ENCODE assay signal across 8 mouse cellular contexts in genomic region chr15:97787799-97788667, GRCm38 (mm10). TPM values are rescaled to one million over a fixed set of nuclear protein-coding genes. Genes with fewer than 3 reads are reported as not detected.
DNase-seq lines count a peak whose midpoint lies in the region; ATAC-seq and TF ChIP-seq lines count a peak whose summit lies in the region.

No protein-coding gene starts in this region.

- peak overlapping the region; percentile 89 for H3K4me2 ChIP-seq in liver, embryonic 11.5 days

- H3K9ac ChIP-seq in liver, embryonic 11.5 days (ENCODE audit: low read depth, low read length), result peak overlapping the region; percentile 3; the same call in 1 of the 2 replicates

- H3K4me1 ChIP-seq in erythroblast, embryonic 14.5 days (ENCODE audit: control insufficient read depth), result peaks cover 70% of the 10 kb centered on the region
- peaks cover 8% of the 10 kb centered on the region for H3K4me1 ChIP-seq in bone marrow, adult 2 months (ENCODE audit: control insufficient read depth, insufficient read depth, low read length)
- H3K4me1 ChIP-seq in liver, embryonic 11.5 days (replicated peaks; ENCODE audit: control insufficient read depth, insufficient read depth, low read length), result peaks cover 34% of the 10 kb centered on the region

- H3K9me3 ChIP-seq in erythroblast, embryonic 14.5 days (ENCODE audit: control insufficient read depth, low read length), result no peaks in the 10 kb centered on the region
- no peaks in the 10 kb centered on the region for H3K9me3 ChIP-seq in liver, embryonic 11.5 days (ENCODE audit: control insufficient read depth, low read length)

- ATAC-seq in erythroblast, adult 5-6 weeks (replicated peaks; ENCODE audit: low FRiP score, poor library complexity, severe bottlenecking), result no peak
- ATAC-seq in liver, embryonic 11.5 days (replicated peaks; ENCODE audit: low FRiP score), result no peak

- H3K36me3 ChIP-seq in erythroblast, embryonic 14.5 days (ENCODE audit: control insufficient read depth), result peaks cover 68% of the 10 kb centered on the region
- peaks cover 10% of the 10 kb centered on the region; the same call in 1 of the 2 replicates for H3K36me3 ChIP-seq in liver, embryonic 11.5 days (ENCODE audit: control insufficient read depth, insufficient read depth, low read length)

- intact Hi-C loops in left cerebral cortex, adult 2 months (cut with DNase I), result no loop called here
- intact Hi-C loops in left cerebral cortex, postnatal 10 days (cut with DNase I), result no loop called here

- peaks cover 6% of the 10 kb centered on the region for H3K27me3 ChIP-seq in erythroblast, embryonic 14.5 days (ENCODE audit: control insufficient read depth)
- H3K27me3 ChIP-seq in liver, embryonic 11.5 days (replicated peaks; ENCODE audit: control insufficient read depth, insufficient read depth, low read length), result no peaks in the 10 kb centered on the region

- WGBS in bone marrow, adult 2 months, result 48% methylated on average over 19 of the region's 19 CpGs
- WGBS in liver, embryonic 11.5 days, result 66% methylated on average over 19 of the region's 19 CpGs

- no peak for TF ChIP-seq POLR2A in bone marrow, adult 2 months (IDR thresholded peaks at IDR 0.05; ENCODE audit: borderline replicate concordance, control insufficient read depth, low read depth, low read length)

- peak in 1 of 2 experiments; percentile 41 for DNase-seq in left cerebral cortex, adult 2 months (ENCODE audit: extremely low spot score in 1 of 2, low spot score in 2 of 2)
- no peak for DNase-seq in left cerebral cortex, postnatal 10 days (ENCODE audit: extremely low spot score in 1 of 2, low spot score in 2 of 2)
- no peak for DNase-seq in liver, embryonic 11.5 days (ENCODE audit: low spot score)
- DNase-seq in testis, postnatal 10 days (ENCODE audit: low spot score), result no peak
- DNase-seq in adrenal gland, postnatal 36 days, result no peak

- H3K27ac ChIP-seq in left cerebral cortex, adult 2 months, result peak overlapping the region; percentile 99
- peak overlapping the region; percentile 14 for H3K27ac ChIP-seq in bone marrow, adult 2 months (ENCODE audit: control insufficient read depth, insufficient read depth, low read depth, low read length, poor library complexity)
- H3K27ac ChIP-seq in liver, embryonic 11.5 days (ENCODE audit: low read depth, low read length), result peak overlapping the region; percentile 91

- H3K4me3 ChIP-seq in erythroblast, embryonic 14.5 days (replicated peaks), result peak overlapping the region; percentile 99
- 0 out of 2 replicates have a peak overlapping the region, but pooled peaks have one; percentile 5 for H3K4me3 ChIP-seq in left cerebral cortex, adult 2 months
- no peak overlapping the region for H3K4me3 ChIP-seq in bone marrow, adult 2 months (replicated peaks; ENCODE audit: control insufficient read depth, low read depth, low read length)
- H3K4me3 ChIP-seq in liver, embryonic 11.5 days (ENCODE audit: low read depth, low read length), result no peak overlapping the region

- no peak for TF ChIP-seq CTCF in left cerebral cortex, adult 2 months (IDR thresholded peaks at IDR 0.05)
- no peak for TF ChIP-seq CTCF in bone marrow, adult 2 months (IDR thresholded peaks at IDR 0.05; ENCODE audit: control insufficient read depth, insufficient read depth, low read length)

RNA-seq across cellular contexts. Expression of gene Slc48a1, which starts 9.7 kb away (rescaled TPM):
- polyA plus RNA-seq in erythroblast, embryonic 14.5 days (2012), result 32.7 and 39.5 TPM in 2 replicates
- total RNA-seq in erythroblast, adult 5-6 weeks (2015; ENCODE audit: low replicate concordance), result 187 and 225 TPM in 2 replicates
- total RNA-seq in erythroblast, adult 5-6 weeks (2017; ENCODE audit: low replicate concordance), result 172 and 185 TPM in 2 replicates
- 100 to 1,000 TPM; 157 to 161 TPM for total RNA-seq in left cerebral cortex, adult 2 months (2021)
- 100 to 1,000 TPM; 122 to 127 TPM for total RNA-seq in left cerebral cortex, postnatal 10 days (2021)
- polyA plus RNA-seq in bone marrow, adult 2 months (2011; ENCODE audit: insufficient read depth, insufficient read length, low replicate concordance, missing spikeins), result 62.3 and 67.5 TPM in 2 replicates
- polyA plus RNA-seq in liver, embryonic 11.5 days (2014; fragmentation: Nextera tagmentation; extraction: Ambion mirVana), result 55.0 and 62.1 TPM in 2 replicates
- 100 to 1,000 TPM; 107 to 130 TPM for total RNA-seq in adrenal gland, postnatal 36 days (2021)

RNA-seq across cellular contexts. Expression of gene Rapgef3, which starts 20.3 kb away (rescaled TPM):
- polyA plus RNA-seq in erythroblast, embryonic 14.5 days (2012), result 0.04 TPM in 1 of 2 replicates, not detected in the other
- total RNA-seq in erythroblast, adult 5-6 weeks (2015; ENCODE audit: low replicate concordance), result not detected in 2 replicates
- total RNA-seq in erythroblast, adult 5-6 weeks (2017; ENCODE audit: low replicate concordance), result 2.3 and 2.6 TPM in 2 replicates
- 10 to 100 TPM; 46.5 to 50.4 TPM for total RNA-seq in left cerebral cortex, adult 2 months (2021)
- total RNA-seq in left cerebral cortex, postnatal 10 days (2021), result 10 to 100 TPM; 22.6 to 24.5 TPM
- polyA plus RNA-seq in bone marrow, adult 2 months (2011; ENCODE audit: insufficient read depth, insufficient read length, low replicate concordance, missing spikeins), result 15.3 and 17.0 TPM in 2 replicates
- polyA plus RNA-seq in liver, embryonic 11.5 days (2014; fragmentation: Nextera tagmentation; extraction: Ambion mirVana), result 4.1 and 4.5 TPM in 2 replicates
- 10 to 100 TPM; 15.0 to 20.8 TPM for total RNA-seq in adrenal gland, postnatal 36 days (2021)

RNA-seq across cellular contexts. Expression of gene Hdac7, which starts 56.3 kb away (rescaled TPM):
- polyA plus RNA-seq in erythroblast, embryonic 14.5 days (2012), result 0.45 and 0.62 TPM in 2 replicates
- total RNA-seq in erythroblast, adult 5-6 weeks (2015; ENCODE audit: low replicate concordance), result 3.5 and 7.7 TPM in 2 replicates
- 1.1 and 3.8 TPM in 2 replicates for total RNA-seq in erythroblast, adult 5-6 weeks (2017; ENCODE audit: low replicate concordance)
- total RNA-seq in left cerebral cortex, adult 2 months (2021), result 10 to 100 TPM; 38.4 to 41.6 TPM
- 10 to 100 TPM; 21.5 to 23.5 TPM for total RNA-seq in left cerebral cortex, postnatal 10 days (2021)
- polyA plus RNA-seq in bone marrow, adult 2 months (2011; ENCODE audit: insufficient read depth, insufficient read length, low replicate concordance, missing spikeins), result 34.1 and 37.8 TPM in 2 replicates
- polyA plus RNA-seq in liver, embryonic 11.5 days (2014; fragmentation: Nextera tagmentation; extraction: Ambion mirVana), result 28.1 and 33.5 TPM in 2 replicates
- total RNA-seq in adrenal gland, postnatal 36 days (2021), result 10 to 100 TPM; 63.5 to 67.2 TPM

RNA-seq across cellular contexts. Expression of gene Endou, which starts 56.9 kb away (rescaled TPM):
- not detected in 2 replicates for polyA plus RNA-seq in erythroblast, embryonic 14.5 days (2012)
- not detected in 2 replicates for total RNA-seq in erythroblast, adult 5-6 weeks (2015; ENCODE audit: low replicate concordance)
- total RNA-seq in erythroblast, adult 5-6 weeks (2017; ENCODE audit: low replicate concordance), result not detected in 2 replicates
- 1 to 10 TPM; 2.8 to 4.7 TPM for total RNA-seq in left cerebral cortex, adult 2 months (2021)
- under 1 TPM; 0.20 to 0.54 TPM for total RNA-seq in left cerebral cortex, postnatal 10 days (2021)
- 2.3 and 7.3 TPM in 2 replicates for polyA plus RNA-seq in bone marrow, adult 2 months (2011; ENCODE audit: insufficient read depth, insufficient read length, low replicate concordance, missing spikeins)
- not detected in 2 replicates for polyA plus RNA-seq in liver, embryonic 11.5 days (2014; fragmentation: Nextera tagmentation; extraction: Ambion mirVana)
- under 1 TPM; 0.66 to 0.70 TPM for total RNA-seq in adrenal gland, postnatal 36 days (2021)

Comparison
In these comparisons a context has a peak if more than half of its experiments do, and no peak if none do; other contexts are left out.
1. H3K4me3 ChIP-seq: peak in erythroblast, embryonic 14.5 days (single experiment) and left cerebral cortex, adult 2 months (single experiment); none in bone marrow, adult 2 months (single experiment) and liver, embryonic 11.5 days (single experiment).
2. H3K27ac ChIP-seq: peak in every context shown above with its lines; median percentile 99 in left cerebral cortex, adult 2 months; 91 in liver, embryonic 11.5 days; 14 in bone marrow, adult 2 months.
3. RNA of gene Rapgef3, which starts 20.3 kb away (total RNA-seq): 46.5 to 50.4 TPM in left cerebral cortex, adult 2 months, 22.6 to 24.5 TPM in left cerebral cortex, postnatal 10 days and 15.0 to 20.8 TPM in adrenal gland, postnatal 36 days; 2.3 to 2.6 TPM in erythroblast, adult 5-6 weeks; every median in the first group is over 4 times any median in the second.